Mouse (Mus musculus) cerebral cortex, adult 2 months (tissue): ENCODE data around the gene Itm2b.

Source experiments
- WGBS: fragments of 180-500 bp; shearing (Covaris S2); methylation state at CpG from one replicate; pipeline ENCODE4 v1.1.7; 2018; 5-methylcytosine and 5-hydroxymethylcytosine counted together

The Itm2b gene

DNA sequence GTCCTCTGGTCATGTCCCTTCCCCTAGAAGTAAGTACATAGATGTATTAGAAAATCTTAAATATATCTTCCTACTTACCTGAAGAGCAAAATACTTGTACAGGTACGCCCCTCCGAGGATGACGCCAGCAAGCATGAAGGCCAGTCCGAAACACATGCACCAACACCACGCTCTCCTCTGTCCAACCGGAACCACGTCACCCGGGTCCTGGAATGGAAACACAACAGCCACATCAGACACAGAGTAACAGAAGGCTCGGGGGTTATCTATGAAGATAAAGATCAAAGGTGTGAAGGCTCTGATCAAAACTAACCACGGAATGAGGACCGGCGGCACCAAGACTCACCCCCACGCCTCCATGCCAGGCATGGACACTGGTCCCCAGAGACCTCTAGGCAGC, 16.9 kb downstream of the Itm2b start:
- WGBS, result 89% methylated on average over 13 of the region's 13 CpGs

DNA sequence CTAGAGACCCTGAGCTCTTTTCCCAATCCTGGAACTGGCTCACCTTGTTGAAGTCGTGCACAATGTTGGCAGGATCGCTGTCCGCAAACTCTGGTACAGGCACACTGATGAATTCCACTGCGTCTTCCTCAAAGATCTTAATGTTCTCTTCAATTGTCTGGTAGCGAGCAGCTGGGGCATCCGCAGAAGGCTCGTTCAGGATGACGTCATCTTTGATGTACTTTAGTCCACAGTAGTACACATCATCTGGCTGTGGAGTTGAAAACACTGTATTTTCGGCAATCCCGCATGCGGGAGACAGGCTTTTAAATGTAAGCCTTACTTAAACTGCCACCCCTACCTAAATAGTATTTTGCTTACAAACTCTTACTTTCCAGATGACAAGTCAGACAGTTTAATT, 18.8 kb downstream of the Itm2b start:
- WGBS, result 35% methylated on average over 11 of the region's 11 CpGs

DNA sequence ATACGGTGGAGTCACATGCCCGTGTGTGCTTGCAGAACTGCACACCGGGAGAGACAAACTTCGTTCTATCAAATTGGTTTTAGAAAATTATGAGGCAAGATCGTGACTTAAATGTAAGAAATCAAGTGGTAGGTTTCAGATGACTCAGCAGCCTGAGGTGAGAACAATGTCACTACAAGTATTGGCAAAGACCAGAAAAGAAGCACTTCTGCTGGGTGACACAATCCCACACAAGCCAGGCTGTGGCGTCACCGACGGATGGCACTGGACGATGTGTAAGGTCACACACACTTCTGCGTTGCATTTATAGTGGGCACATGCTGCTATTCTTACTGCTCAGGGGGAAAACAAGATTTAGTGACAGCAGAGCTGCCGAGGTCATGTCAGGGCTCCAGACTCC, 21.3 kb downstream of the Itm2b start:
- WGBS, result 69% methylated on average over 11 of the region's 11 CpGs

GRCm38 (mm10) chr14:73354700-73355099, 30.4 kb downstream of the Itm2b start:
- WGBS, result 78% methylated on average over 8 of the region's 8 CpGs

- WGBS, result 95% methylated on average over 5 of the region's 5 CpGs
These were observed 34.0 kb downstream of the Itm2b start for GRCm38 (mm10) chr14:73351118-73351517.

GRCm38 (mm10) chr14:73350029-73350428, 35.1 kb downstream of the Itm2b start:
- 53% methylated on average over 1 of the region's 1 CpGs for WGBS

DNA sequence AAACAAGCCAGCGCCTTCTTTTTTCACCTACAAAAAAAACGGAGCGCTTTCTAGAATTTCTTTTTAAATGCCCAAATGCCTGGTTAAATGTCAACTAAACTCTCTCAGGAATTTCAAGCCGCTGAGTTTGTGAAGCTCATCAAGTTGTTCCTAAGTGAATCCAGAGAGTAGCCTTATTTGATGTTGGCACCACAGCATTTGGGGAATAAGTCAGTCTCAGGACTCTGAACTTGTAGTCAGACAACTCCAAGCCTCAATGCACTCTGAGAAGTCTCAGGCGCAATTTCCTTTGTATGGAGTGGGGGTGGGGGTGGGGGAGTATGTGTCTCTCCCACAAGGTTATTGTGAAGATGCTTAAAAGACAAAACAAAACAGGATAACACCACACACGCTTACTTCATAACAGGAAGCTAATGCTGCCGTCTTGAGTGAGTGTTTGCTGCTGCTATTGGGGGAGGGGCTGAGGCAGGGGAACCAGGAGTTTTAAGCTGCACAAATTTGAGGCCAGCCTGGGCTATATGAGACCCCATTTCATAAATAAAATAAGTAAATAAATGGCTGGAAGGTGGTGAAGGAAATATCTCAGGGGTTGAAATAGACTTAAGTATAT, 35.9 kb downstream of the Itm2b start:
- WGBS, result 72% methylated on average over 7 of the region's 7 CpGs

- 73% methylated on average over 9 of the region's 9 CpGs for WGBS
These were observed 37.8 kb downstream of the Itm2b start for GRCm38 (mm10) chr14:73347302-73347701.

DNA sequence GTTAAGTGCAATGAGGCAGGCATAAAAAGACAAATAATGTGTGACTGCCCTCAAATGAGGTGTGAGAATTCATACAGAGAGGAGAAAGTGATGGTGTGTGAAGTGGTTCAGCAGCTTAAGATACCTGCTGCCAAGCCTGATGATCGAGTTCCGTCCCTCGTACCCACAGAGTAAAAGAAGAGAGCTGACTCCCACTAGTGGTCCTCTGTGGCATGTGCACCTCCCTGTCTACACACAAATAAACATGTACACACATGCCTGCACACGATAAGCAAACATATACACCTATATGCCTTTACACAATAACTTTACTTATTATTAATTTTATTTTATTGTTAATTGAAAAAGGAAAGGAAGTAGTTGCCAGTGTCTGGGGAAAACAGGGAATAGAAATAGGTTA, 39.5 kb downstream of the Itm2b start:
- 93% methylated on average over 4 of the region's 4 CpGs for WGBS

GRCm38 (mm10) chr14:73340051-73340755, 44.9 kb downstream of the Itm2b start:
- WGBS, result 82% methylated on average over 6 of the region's 6 CpGs

DNA sequence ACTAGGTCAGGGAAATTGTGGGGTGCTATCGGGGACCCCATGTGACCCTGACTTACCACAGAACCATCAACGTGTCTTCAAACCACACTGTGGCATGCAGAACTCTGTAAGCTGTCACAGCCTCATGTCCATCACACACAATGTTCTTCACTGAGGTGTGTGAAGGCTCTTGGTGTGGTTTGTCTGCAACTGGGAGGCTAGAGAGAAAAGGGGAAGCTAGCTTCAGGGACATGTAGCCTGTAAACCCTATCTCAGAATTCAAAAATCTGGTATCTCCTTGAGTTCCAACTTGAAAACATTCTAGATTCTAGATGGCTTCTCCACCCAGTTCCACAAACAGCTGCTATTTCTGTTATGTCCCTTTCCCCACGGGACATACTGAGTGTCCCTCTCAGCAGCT, 45.5 kb downstream of the Itm2b start:
- 86% methylated on average over 3 of the region's 3 CpGs for WGBS

DNA sequence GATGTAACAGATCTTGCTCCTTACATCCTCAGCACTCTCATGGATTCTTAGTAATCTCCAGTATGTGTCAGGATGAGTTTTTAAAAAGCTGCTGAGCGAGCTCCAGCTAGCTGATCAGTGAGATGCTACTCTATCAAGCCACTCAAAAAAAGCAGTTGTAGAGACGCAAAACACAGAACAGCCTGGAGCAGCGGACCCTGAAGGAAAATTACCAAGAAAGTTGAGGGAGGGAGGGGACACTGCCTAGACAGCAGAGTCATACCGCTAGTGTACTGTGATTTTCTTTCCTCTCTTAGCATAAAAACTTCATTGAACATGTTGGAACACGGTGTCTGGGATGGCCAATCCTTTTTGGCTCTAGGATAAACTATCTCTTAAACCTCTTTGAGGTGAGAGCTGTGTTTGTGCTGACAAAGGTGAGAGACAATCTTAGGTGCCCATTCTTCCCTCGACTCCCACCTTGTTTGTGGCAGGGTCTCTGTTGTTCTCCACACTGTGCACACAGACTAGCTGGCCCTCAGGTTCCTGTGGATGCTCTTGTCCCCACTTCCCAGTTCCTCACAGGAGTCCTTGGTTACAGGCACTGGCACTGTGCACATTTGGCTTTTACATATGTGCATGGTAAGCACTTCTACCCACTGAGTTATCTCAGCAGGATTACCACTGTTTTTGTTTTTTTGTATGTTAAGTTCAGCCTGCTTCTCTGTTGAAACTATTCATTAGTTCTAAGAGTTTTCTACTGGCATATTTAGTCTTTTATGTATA, 48.6 kb downstream of the Itm2b start:
- 78% methylated on average over 6 of the region's 6 CpGs for WGBS

DNA sequence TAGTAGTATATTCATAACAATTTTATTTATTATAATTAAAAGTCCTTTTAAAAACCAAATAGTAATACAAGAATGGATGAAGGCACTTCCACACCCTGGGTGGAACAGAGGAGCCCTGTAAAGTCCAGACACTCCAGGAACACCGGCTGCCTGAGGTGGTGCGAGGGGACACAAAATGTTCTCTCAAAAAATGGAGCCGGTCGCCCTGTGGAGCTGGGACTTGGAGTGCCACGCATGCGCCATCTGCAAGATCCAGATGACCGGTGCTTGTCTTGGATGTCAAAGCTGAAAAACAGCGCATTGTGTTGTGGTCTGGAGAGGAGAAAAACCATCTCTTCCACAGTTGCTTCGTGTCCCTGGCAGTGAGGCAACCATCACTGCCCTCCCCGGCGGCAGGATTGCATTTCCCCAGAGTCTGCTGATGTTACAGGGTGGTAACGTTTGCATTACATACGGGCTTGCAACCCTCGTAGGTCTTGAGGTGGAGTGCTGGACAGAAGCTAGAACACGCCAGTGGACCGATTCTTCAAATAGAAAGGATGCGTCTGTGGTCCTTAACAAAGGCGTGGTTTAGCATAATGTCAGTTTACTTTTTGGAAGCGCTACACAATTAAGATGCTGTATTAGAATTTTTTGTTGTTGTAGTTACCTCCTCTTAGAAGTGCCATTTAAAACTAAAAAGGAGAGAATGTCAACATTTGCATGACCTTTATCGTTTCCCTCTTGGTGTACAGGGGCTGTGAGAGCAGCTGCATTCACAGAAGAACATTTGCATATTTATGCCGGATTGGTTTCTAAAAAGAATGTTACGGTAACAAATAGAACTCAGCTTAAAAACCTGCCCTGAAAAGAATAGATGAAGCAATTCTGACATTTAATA, 49.9 kb downstream of the Itm2b start:
- WGBS, result 52% methylated on average over 22 of the region's 22 CpGs

DNA sequence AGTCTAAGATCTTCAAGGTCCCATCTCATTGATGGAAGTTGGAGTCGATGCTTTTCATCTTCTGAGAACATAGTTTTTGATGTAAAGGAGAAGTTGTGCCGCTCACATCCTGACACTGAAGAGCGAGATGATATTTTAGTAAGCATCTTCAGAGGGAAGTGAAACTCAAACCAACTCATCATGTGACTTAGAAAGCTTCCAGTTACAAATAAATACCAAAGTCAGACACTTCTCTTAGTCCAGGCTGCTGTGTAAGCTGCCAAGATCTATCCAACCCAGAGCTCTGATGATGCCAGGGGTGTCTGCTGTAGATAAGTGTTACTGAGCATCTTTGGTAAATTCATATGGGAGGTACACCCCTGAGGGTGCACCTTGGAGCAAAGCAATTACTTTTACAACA, 51.2 kb downstream of the Itm2b start:
- 81% methylated on average over 3 of the region's 3 CpGs for WGBS

- WGBS, result 87% methylated on average over 4 of the region's 4 CpGs
These were observed 53.7 kb downstream of the Itm2b start for GRCm38 (mm10) chr14:73331386-73331785.

- 67% methylated on average over 2 of the region's 2 CpGs for WGBS
These were observed 55.2 kb downstream of the Itm2b start for GRCm38 (mm10) chr14:73329871-73330270.

DNA sequence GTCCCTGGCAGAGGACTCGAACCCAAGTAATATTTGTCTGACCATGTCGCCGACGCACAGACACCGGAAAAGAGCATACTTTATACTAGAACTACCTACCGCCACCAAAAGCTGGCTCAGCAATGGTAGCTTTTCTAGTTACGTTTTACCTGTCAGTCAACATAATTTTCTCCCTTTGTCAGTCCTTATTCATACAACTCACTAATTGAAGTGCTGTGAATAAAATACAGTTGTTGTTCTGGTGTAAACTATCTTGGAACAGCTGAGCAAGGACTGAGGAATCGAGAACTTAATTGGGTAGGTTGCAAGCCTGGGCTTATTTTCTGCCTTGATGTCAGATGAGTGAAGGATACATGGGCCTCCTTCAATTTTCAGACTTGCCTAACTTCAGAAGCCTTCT, 58.6 kb downstream of the Itm2b start:
- WGBS, result 6% methylated on average over 8 of the region's 8 CpGs

DNA sequence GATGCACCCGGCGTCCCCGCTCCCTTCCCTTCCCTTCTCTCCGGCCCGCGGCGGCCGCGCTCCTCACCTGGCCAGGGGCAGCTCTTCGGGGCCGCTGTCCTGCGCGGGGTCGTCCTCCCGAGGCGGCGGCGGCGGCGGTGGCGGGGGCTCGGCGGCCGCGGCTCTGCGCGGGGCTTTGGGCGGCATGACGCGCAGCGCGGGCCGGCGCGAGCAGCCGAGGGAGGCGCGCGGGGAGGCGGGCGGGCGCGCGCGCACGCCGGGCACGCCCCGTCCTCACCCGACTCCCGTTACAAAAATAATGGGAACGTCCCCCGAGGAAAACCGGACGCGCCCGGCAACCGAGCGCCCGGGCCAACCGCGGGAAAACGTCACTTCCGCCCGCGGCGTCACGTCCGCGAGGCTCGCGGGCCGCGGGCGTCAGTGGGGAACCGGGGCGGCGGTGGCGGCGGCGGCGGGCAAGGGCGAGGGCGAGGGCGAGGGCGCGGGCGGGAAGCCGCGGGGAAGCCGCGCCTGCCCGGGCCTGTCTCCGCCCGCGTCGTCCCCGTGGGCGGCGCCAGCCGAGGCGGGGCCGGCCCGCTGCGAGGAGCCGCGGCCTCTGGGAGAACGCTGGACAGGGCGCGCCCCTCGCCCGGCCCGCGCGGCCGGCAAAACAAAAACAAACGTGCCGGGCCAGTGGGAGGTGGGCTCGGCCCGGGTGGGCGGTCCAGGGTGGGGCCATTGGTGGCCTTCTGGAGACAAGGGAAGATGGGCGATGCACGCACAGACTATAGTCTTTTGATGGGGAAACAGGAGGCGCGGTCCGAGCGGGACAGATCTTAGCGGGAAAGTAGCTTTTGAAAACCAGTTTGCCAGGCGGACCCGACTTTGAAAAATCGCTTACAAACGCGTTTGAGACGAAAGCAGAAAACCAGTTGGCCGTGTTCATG, 59.4 kb downstream of the Itm2b start, which contains the start of gene Rb1:
Gene Rb1 (minus strand): TSS at position 367 of the 926 bp plus-strand sequence.
- WGBS, result under 1% methylated on average over 125 of the region's 135 CpGs

GRCm38 (mm10) chr14:73324634-73325455, 60.2 kb downstream of the Itm2b start:
- under 1% methylated on average over 55 of the region's 55 CpGs for WGBS

- 63% methylated on average over 2 of the region's 2 CpGs for WGBS
These were observed 61.1 kb downstream of the Itm2b start for GRCm38 (mm10) chr14:73323965-73324364.
